Mouse (Mus musculus) kidney, adult 9 months (tissue): Measurements from ENCODE around the gene Hdhd3.

Experiments used
- DNase-seq: peaks from one replicate; pipeline ENCODE4 v3.0.0; 2022

The Hdhd3 gene

DNA sequence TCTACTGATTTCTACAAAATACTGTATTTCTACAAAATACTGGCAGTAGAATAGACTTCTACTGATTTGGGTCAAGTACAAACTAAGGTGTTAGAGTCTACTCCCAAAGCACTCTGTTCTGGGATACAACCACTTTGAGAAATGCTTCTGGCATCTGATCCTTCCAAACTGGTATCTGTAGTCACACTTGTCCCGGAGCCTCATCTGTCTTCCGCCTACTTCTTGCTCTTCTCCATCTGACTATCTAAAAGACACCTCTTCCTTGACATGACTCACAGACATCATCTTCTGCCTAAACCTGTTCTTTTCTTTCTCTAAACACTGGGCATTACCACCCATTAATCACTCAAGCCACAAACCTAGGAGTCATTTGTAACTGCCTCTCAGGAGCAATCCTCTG lies 31.2 kb downstream of the Hdhd3 start:
- DNase-seq: no peak

DNA sequence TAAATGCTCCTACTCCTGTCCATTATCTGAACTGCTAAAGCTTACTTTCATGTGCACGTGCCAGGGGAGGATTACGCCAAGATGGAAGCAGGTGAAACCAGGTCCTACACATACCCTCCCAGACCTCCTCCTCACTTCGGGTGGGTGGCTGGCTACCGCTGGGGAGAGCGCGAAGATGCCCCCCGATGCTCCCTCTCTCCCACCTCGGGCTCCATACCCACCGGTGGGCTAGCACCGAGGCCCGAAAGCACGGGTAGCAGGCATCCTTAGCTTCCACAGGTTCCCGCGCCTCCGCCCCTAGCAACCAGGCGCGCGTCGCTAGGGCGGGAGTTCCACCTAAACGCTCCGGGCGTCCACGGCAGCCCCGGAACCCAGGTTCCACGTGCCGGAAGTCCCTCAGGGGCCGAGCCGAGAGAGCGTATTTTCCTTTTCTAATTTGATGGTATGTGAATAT lies 32.6 kb downstream of the Hdhd3 start, which contains the start of gene Wdr31:
Wdr31 (minus strand) TSS at position 299 of the 454 bp plus-strand sequence.
- DNase-seq: peak; percentile 81

- DNase-seq: no peak
Observed at GRCm38 (mm10) chr4:62468158-62468557, 35.1 kb downstream of the Hdhd3 start.

- peak; percentile 73 for DNase-seq
Observed at GRCm38 (mm10) chr4:62463124-62463523, 40.1 kb downstream of the Hdhd3 start.

DNA sequence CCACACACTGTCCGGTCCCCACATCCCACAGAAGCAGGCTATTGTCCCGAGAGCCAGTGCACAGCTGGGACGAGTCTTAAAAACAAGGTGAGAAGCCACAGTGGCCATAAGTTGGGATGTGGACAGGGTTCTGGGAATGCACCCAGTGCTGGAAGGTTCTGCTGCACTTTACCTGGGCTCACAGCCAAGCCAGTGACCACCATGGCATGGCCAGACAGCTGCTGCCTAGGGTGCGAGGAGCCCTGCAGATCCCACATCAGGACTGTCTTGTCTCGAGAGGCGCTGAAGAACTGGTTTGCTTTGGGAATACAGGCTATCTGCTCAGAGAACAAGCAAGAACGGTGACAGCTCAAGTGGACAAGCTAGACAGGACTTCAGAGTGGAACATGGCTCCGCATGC lies 42.9 kb downstream of the Hdhd3 start:
- DNase-seq: no peak

GRCm38 (mm10) chr4:62459081-62459480 lies 44.2 kb downstream of the Hdhd3 start:
- no peak for DNase-seq

DNA sequence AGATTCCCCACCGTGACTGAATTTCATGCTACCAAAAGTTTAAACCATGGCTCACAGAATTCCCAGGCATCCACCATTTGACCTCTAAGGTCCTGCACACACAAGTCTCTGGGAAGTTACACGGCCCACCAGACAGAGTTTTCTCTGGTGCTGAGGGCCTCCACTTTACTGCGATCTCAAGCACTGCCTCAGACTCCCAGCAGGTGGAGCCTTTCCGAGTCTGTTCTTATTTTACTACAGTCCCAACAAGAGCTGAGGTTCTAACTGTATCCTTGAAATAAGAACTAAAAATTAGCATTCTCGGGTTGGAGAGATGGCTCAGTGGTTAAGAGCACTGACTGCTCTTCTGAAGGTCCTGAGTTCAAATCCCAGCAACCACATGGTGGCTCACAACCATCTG lies 48.3 kb downstream of the Hdhd3 start:
- peak; percentile 58 for DNase-seq
